Mouse (Mus musculus): ENCODE data around the gene Olfr782. TPM values are rescaled to one million over a fixed set of nuclear protein-coding genes. Genes with fewer than 3 reads are reported as not detected.
"Not testable (repeated sequence)": the region's sequence is repeated elsewhere in the genome, so short reads cannot be mapped to it uniquely, and the experiment has no call there.

Olfr782 gene
- not detected in 2 replicates for total RNA-seq (2021)
- long read RNA-seq, result 0 reads

GRCm38 (mm10) chr10:129348550-129348949 lies at the start of gene Olfr782:
TSS of gene Olfr782 (plus strand) at chr10:129348850.
- no peak for DNase-seq

- DNase-seq, result not testable (repeated sequence)
Observed at GRCm38 (mm10) chr10:129312973-129313372, 35.7 kb upstream of the Olfr782 start.

- DNase-seq, result not testable (repeated sequence)
Observed at GRCm38 (mm10) chr10:129313521-129313920, 35.1 kb upstream of the Olfr782 start.

GRCm38 (mm10) chr10:129317817-129318216 lies 30.8 kb upstream of the Olfr782 start, which contains the start of gene Olfr780:
TSS of gene Olfr780 (plus strand) at chr10:129318117.
- no peak for DNase-seq

GRCm38 (mm10) chr10:129328554-129328953 lies 20.1 kb upstream of the Olfr782 start, which contains the start of gene Olfr781:
TSS of gene Olfr781 (plus strand) at chr10:129328854.
- DNase-seq, result no peak

- not testable (repeated sequence) for DNase-seq
Observed at GRCm38 (mm10) chr10:129352475-129352874, 3.8 kb downstream of the Olfr782 start.

- not testable (repeated sequence) for DNase-seq
Observed at GRCm38 (mm10) chr10:129356496-129356895, 7.8 kb downstream of the Olfr782 start.

- no peak for DNase-seq
Observed at GRCm38 (mm10) chr10:129357307-129357706, 8.7 kb downstream of the Olfr782 start.

GRCm38 (mm10) chr10:129374051-129374450 lies 25.4 kb downstream of the Olfr782 start:
- DNase-seq, result not testable (repeated sequence)

- no peak for DNase-seq
Observed at GRCm38 (mm10) chr10:129383783-129384182, 35.1 kb downstream of the Olfr782 start, which contains the start of gene Olfr784. TSS of gene Olfr784 (plus strand) at chr10:129384083.

- no peak for DNase-seq
Observed at GRCm38 (mm10) chr10:129400892-129401291, 52.2 kb downstream of the Olfr782 start.

Other genes starting within 250 kb of the Olfr782 start
- not detected in 2 replicates for gene Olfr768, start 249.5 kb upstream of the Olfr782 start, total RNA-seq (2021)
- not detected in 2 replicates for gene Olfr769, start 231.0 kb upstream of the Olfr782 start, total RNA-seq (2021)
- gene Olfr770, start 209.9 kb upstream of the Olfr782 start, total RNA-seq (2021), result not detected in 2 replicates
- not detected in 2 replicates for gene Olfr771, start 184.1 kb upstream of the Olfr782 start, total RNA-seq (2021)
- gene Olfr772, start 170.9 kb upstream of the Olfr782 start, total RNA-seq (2021), result not detected in 2 replicates
- not detected in 2 replicates for gene Olfr773, start 161.4 kb upstream of the Olfr782 start, total RNA-seq (2021)
- gene Olfr774, start 112.6 kb upstream of the Olfr782 start, total RNA-seq (2021), result not detected in 2 replicates
- gene Olfr775, start 100.4 kb upstream of the Olfr782 start, total RNA-seq (2021), result not detected in 2 replicates
- gene Olfr776, start 89.7 kb upstream of the Olfr782 start, total RNA-seq (2021), result not detected in 2 replicates
- not detected in 2 replicates for gene Olfr777, start 77.4 kb upstream of the Olfr782 start, total RNA-seq (2021)
- not detected in 2 replicates for gene Olfr780, start 30.7 kb upstream of the Olfr782 start, total RNA-seq (2021)
- gene Olfr781, start 20.0 kb upstream of the Olfr782 start, total RNA-seq (2021), result not detected in 2 replicates
- gene Olfr784, start 35.2 kb downstream of the Olfr782 start, total RNA-seq (2021), result not detected in 2 replicates
- not detected in 2 replicates for gene Olfr785, start 56.6 kb downstream of the Olfr782 start, total RNA-seq (2021)
- gene Olfr786, start 78.5 kb downstream of the Olfr782 start, total RNA-seq (2021), result not detected in 2 replicates
- not detected in 2 replicates for gene Olfr787, start 113.0 kb downstream of the Olfr782 start, total RNA-seq (2021)
- gene Olfr788, start 122.1 kb downstream of the Olfr782 start, total RNA-seq (2021), result not detected in 2 replicates
- not detected in 2 replicates for gene Olfr789, start 135.9 kb downstream of the Olfr782 start, total RNA-seq (2021)
- not detected in 2 replicates for gene Olfr790, start 149.6 kb downstream of the Olfr782 start, total RNA-seq (2021)
- gene Olfr791, start 172.9 kb downstream of the Olfr782 start, total RNA-seq (2021), result not detected in 2 replicates
- not detected in 2 replicates for gene Olfr792, start 190.3 kb downstream of the Olfr782 start, total RNA-seq (2021)
- gene Olfr794, start 218.8 kb downstream of the Olfr782 start, total RNA-seq (2021), result not detected in 2 replicates